Mouse (Mus musculus) kidney, adult 2 months (tissue): Measurements from ENCODE around the gene Rnase9.

Experiments
- CTCF ChIP-seq: fragments of 200-500 bp; conservative IDR thresholded peaks from 2 replicates; pipeline ENCODE4 v1.5.1; 2011; ENCODE audit warnings: low read depth, mild to moderate bottlenecking, control low read depth, low read length, moderate library complexity, mixed read lengths; ENCODE audit not compliant: insufficient read depth, insufficient read length
- POLR2A ChIP-seq: fragments of 200-500 bp; IDR thresholded peaks from one replicate; pipeline ENCODE4 v1.6.1; 2011; ENCODE audit warnings: low read depth, low read length, control low read depth

DNA sequence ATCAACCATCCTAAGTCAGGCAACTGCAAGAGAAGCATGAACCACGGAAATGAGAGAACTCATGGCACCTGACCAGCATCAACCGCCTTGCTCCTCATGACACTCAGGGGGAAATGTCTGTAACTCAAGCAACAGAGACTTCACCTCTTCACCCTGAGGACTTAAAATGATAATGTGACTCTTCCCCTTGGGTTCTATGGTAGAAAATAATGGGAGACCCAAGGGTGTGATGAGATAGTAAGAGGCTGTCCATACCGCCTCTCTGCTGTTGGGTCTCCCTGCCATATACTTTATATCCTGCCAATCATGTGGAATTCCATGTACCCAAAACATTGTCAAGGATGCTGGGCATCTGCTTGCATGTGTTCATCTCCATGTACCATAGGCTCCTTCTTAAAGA lies 32.7 kb upstream of the Rnase9 start, which contains the start of gene Olfr750:
- no peak for TF ChIP-seq CTCF
- no peak for TF ChIP-seq POLR2A
